Comparison of ENCODE assay signal across 14 mouse cellular contexts in genomic region chr15:100163381-100164051, GRCm38 (mm10).
"Had no signal": no experiment of that assay in that cellular context is flagged by ENCODE, and none has a peak within 500 bp of the region (broad histone marks: within the 10 kb centered on the region; RNA-seq: fewer than 3 reads in every experiment).

No protein-coding gene starts in this region.

- H3K27me3 ChIP-seq: limb, embryonic 15.5 days; liver, embryonic 12.5 days; midbrain, embryonic 13.5 days had no signal

- H3K27ac ChIP-seq: kidney, postnatal 0 days; limb, embryonic 15.5 days; liver, embryonic 12.5 days; macrophage; midbrain, embryonic 13.5 days had no signal

- DNase-seq: kidney, adult 9 months; kidney, postnatal 36 days; lung, embryonic 14.5 days; lung, postnatal 10 days; retina, postnatal 1 day; right cerebral cortex, postnatal 4 days; spleen, adult 18-20 months; thymus, adult 18-20 months; thymus, postnatal 25 days had no signal

- H3K9me3 ChIP-seq: limb, embryonic 15.5 days; liver, embryonic 12.5 days; midbrain, embryonic 13.5 days had no signal

- H3K9ac ChIP-seq: limb, embryonic 15.5 days; liver, embryonic 12.5 days; lung, embryonic 14.5 days; midbrain, embryonic 13.5 days had no signal

- ATAC-seq: liver, embryonic 12.5 days; midbrain, embryonic 13.5 days had no signal

- H3K4me2 ChIP-seq: limb, embryonic 15.5 days; liver, embryonic 12.5 days; lung, embryonic 14.5 days; midbrain, embryonic 13.5 days had no signal

- H3K4me3 ChIP-seq: limb, embryonic 15.5 days; liver, embryonic 12.5 days; midbrain, embryonic 13.5 days had no signal

- H3K4me1 ChIP-seq: midbrain, embryonic 13.5 days had no signal
